Mouse (Mus musculus) kidney, adult 2 months (tissue): ENCODE data around the gene Stk40.

Experiments
- CTCF ChIP-seq: fragments of 200-500 bp; conservative IDR thresholded peaks from 2 replicates; pipeline ENCODE4 v1.5.1; 2011; ENCODE audit warnings: low read depth, mild to moderate bottlenecking, control low read depth, low read length, moderate library complexity, mixed read lengths; ENCODE audit not compliant: insufficient read depth, insufficient read length
- POLR2A ChIP-seq: fragments of 200-500 bp; IDR thresholded peaks from one replicate; pipeline ENCODE4 v1.6.1; 2011; ENCODE audit warnings: low read depth, low read length, control low read depth

DNA sequence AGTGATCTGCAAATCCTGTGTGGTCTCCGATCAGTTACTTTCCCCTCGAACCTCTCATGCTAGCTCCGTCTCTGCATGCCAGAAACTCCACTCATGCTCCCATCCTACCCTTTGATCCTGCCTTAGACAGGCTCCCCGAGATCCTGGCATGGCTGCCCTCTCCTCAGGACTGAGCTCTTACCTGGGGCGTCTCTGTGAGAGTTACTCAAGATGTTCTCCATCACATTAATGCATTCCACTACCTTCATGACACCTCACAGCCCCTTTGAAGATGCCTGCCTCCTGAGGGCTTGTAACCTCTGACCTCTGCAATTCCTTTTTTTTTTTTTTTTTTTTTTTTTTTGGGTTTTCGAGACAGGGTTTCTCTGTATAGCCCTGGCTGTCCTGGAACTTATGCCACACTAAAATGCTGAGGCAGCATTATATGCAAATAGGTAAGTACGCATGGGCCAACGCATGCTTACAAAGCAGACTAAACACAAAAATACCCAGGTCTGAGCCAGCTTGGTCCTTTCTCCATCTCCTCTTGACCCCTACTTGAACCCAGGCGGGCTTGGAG lies 43.3 kb downstream of the Stk40 start:
- TF ChIP-seq POLR2A (no peak), CTCF (no peak)
